Mouse (Mus musculus) liver, postnatal 0 days (tissue): ENCODE measurements at regions not wholly inside any gene's neighbourhood (a gene's known extent, or its start where the extent isn't known, plus 50 kb on each side); places are given as distances from the start of the nearest gene placed in this dataset.

Source experiments
- ATAC-seq: fragments of 200-750 bp; cut with Nextera tagmentation; 2 replicates; pipeline ENCODE4 v1.8.0; 2017; ENCODE audit warnings: mild to moderate bottlenecking, moderate library complexity
- DNase-seq: peaks from one replicate; pipeline ENCODE4 v3.0.0-alpha.2; 2016
- H3K27ac ChIP-seq: fragments of 300-500 bp; sonication (generic); 2 replicates; pipeline ENCODE4 v1.5.1; 2014; ENCODE audit warnings: antibody characterized with exemption, moderate library complexity, mild to moderate bottlenecking, low read depth
- H3K27me3 ChIP-seq: fragments of 300-500 bp; sonication (generic); 2 replicates; pipeline ENCODE4 v1.6.1; 2014; ENCODE audit warnings: low read length, control low read depth, mixed read lengths; ENCODE audit not compliant: insufficient read depth
- H3K36me3 ChIP-seq: fragments of 300-500 bp; sonication (generic); replicated peaks from 2 replicates; pipeline ENCODE4 v1.6.1; 2014; ENCODE audit warnings: mild to moderate bottlenecking, control low read depth, low read length, moderate library complexity, mixed read lengths; ENCODE audit not compliant: insufficient read depth
- H3K4me1 ChIP-seq: fragments of 300-500 bp; sonication (generic); 2 replicates; pipeline ENCODE4 v1.6.1; 2014; ENCODE audit warnings: antibody characterized with exemption, mild to moderate bottlenecking, control low read depth; ENCODE audit not compliant: insufficient read depth
- H3K4me2 ChIP-seq: fragments of 300-500 bp; sonication (generic); 2 replicates; pipeline ENCODE4 v1.6.1; 2014; ENCODE audit warnings: low read depth, mild to moderate bottlenecking, low read length, moderate library complexity, mixed read lengths
- H3K4me3 ChIP-seq: fragments of 300-500 bp; sonication (generic); 2 replicates; pipeline ENCODE4 v1.5.1; 2014; ENCODE audit warnings: low read depth, low read length
- H3K9ac ChIP-seq: fragments of 300-500 bp; sonication (generic); replicated peaks from 2 replicates; pipeline ENCODE4 v1.6.1; 2014; ENCODE audit warnings: mild to moderate bottlenecking, moderate library complexity
- H3K9me3 ChIP-seq: fragments of 300-500 bp; sonication (generic); 2 replicates; pipeline ENCODE4 v1.6.1; 2016; ENCODE audit warnings: mild to moderate bottlenecking, control low read depth, low read length, mixed read lengths
- CTCF ChIP-seq: sonication (generic); IDR thresholded peaks from 2 replicates; pipeline ENCODE4 v1.5.1; 2016; ENCODE audit warnings: antibody characterized with exemption, low read depth
- EP300 ChIP-seq: IDR thresholded peaks from 2 replicates; pipeline ENCODE4 v1.6.1; 2016; ENCODE audit warnings: antibody characterized with exemption, low read depth, mild to moderate bottlenecking
- WGBS: fragments of 180-500 bp; shearing (Covaris S2); extraction: QIAGEN DNeasy Blood & Tissue Kit; methylation state at CpG from one replicate; pipeline ENCODE4 v1.1.7; 2014; ENCODE audit not compliant: insufficient replicate concordance; 5-methylcytosine and 5-hydroxymethylcytosine counted together

DNA sequence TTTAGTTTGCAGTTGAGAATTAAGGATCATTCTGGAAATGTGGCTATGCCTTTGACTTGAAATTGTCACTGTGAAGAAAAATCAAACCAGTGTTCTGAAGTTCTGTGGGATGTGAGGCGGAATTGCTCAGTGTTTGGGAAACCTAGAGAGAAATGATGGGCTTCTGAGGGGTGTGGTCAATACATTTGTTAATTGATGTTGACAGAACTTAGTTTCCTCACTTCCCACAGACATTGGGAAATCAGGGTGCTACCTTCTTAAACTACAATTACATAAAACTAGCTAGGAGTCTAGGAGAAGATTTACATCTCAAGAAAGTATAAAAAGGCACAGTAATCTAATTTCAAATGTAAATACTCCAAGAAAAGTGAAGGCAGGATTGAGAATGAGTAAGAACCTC, 151.1 kb upstream of the Tusc1 start:
- no peak for TF ChIP-seq EP300
- TF ChIP-seq CTCF, result no peak
- DNase-seq, result no peak
- no peak for ATAC-seq
- no peaks in the 10 kb centered on the region for H3K36me3 ChIP-seq
- H3K27ac ChIP-seq, result no peak overlapping the region
- no peak overlapping the region for H3K4me3 ChIP-seq
- H3K9ac ChIP-seq, result no peak overlapping the region
- H3K4me1 ChIP-seq, result no peaks in the 10 kb centered on the region
- no peaks in the 10 kb centered on the region for H3K9me3 ChIP-seq
- no peak overlapping the region for H3K4me2 ChIP-seq
- 59% methylated on average over 1 of the region's 1 CpGs for WGBS
- H3K27me3 ChIP-seq, result no peaks in the 10 kb centered on the region

DNA sequence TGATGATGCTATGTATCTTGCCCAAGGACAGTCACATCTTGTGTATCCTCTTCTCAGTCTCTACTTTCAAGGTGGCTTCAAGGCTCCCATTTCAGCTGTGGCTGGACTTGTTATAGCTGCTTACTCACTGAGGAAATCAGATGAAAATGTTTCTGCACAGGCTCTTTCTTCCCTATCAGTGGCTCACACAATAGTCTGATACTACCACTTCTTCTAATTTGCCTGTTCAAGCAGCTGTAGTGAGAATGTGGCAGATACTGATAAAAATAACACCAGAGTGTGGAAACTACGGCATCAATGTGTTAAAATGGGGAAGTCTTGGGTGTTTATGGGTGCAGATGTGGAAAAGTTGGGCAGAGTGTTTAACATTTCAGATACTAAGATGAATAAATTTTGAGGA, 145.9 kb upstream of the Tusc1 start:
- DNase-seq (no peak), ATAC-seq (peak; percentile 99)
- Histone ChIP-seq H3K9me3 (no peaks in the 10 kb centered on the region), H3K27me3 (no peaks in the 10 kb centered on the region), H3K4me1 (no peaks in the 10 kb centered on the region), H3K4me3 (peak overlapping the region; percentile 27), H3K4me2 (peak overlapping the region; percentile 58), H3K36me3 (no peaks in the 10 kb centered on the region), H3K27ac (no peak overlapping the region), H3K9ac (no peak overlapping the region)
- WGBS, result 24% methylated on average over 1 of the region's 1 CpGs
- TF ChIP-seq EP300 (peak; percentile 98), CTCF (no peak)

DNA sequence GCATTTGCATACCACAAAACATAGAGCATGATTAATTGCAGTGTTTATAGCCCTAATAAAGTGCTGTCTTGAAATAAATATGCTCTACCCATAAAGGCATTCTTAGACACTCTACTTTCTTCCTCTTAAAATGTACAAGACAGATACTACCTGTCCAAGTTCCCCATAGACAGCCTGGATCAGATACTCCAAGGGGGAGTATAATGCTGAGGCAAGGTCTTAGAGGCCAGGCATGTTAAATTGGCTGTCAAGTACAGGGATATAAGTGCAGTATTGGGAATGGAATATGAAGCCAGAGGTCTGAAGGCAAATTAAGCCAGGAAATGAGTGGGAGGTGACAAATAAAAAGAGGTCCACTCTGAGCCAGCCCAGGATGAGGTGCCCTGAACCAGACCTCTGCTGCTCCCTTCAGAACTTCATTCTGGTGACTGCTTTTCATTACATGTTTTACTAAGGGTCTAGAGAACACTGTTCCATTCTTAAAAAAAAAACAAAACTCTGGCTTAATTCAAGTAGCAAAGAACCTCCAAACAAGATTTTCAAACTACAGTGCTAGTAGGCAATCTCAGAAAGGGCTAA, 142.0 kb upstream of the Tusc1 start:
- no peak for ATAC-seq
- Histone ChIP-seq H3K9ac (no peak overlapping the region), H3K4me3 (no peak overlapping the region), H3K9me3 (no peaks in the 10 kb centered on the region), H3K27me3 (no peaks in the 10 kb centered on the region), H3K4me2 (no peak overlapping the region), H3K27ac (no peak overlapping the region), H3K36me3 (no peaks in the 10 kb centered on the region), H3K4me1 (no peaks in the 10 kb centered on the region)
- no peak for TF ChIP-seq CTCF
- TF ChIP-seq EP300, result no peak
- no peak for DNase-seq

DNA sequence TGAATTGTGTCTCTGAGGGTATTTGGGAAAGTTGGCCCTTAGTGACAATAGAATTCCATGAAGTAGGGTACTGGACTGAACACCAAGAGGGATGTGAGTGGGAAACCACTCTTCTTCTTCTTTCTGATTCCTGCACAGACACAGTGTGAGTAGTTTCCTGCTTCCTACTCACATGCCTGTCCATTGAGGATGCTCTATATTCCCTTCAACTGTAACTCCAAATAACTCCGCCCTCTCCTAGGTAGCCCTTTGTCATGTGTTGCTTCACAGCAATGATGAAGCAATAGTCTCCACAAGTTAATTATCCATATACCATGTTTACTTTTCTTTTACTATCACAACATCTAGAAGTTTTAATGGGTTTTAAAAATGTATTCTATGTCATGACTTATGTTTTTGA, 132.7 kb upstream of the Tusc1 start:
- DNase-seq (no peak), ATAC-seq (no peak)
- Histone ChIP-seq H3K36me3 (no peaks in the 10 kb centered on the region), H3K4me2 (no peak overlapping the region), H3K4me1 (no peaks in the 10 kb centered on the region), H3K4me3 (no peak overlapping the region), H3K9ac (no peak overlapping the region), H3K27ac (no peak overlapping the region), H3K27me3 (no peaks in the 10 kb centered on the region), H3K9me3 (no peaks in the 10 kb centered on the region)
- no peak for TF ChIP-seq CTCF
- TF ChIP-seq EP300, result no peak
- 91% methylated on average over 1 of the region's 1 CpGs for WGBS

DNA sequence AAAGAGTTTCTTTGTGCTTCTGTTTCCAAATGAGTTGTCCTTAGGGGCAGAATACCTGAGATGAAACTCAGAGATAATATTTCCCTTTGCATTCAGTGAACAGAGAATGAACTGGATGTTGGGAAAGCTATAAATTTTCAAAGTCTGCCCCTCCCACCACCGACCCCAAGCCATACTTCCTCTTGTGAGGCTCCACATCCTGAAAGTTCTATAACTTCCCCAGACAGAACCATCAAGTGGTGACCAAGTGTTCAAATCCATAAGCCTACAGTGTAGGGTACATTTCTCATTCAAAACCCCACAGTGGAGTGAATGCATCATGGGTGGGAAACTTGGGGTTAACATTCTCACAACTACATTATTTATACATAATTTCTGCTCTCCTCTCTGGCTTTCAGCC, 132.1 kb upstream of the Tusc1 start:
- H3K36me3 ChIP-seq, result no peaks in the 10 kb centered on the region
- no peak for ATAC-seq
- no peak for TF ChIP-seq EP300
- no peak for TF ChIP-seq CTCF
- no peak overlapping the region for H3K4me2 ChIP-seq
- no peaks in the 10 kb centered on the region for H3K9me3 ChIP-seq
- H3K27ac ChIP-seq, result no peak overlapping the region
- H3K4me1 ChIP-seq, result no peaks in the 10 kb centered on the region
- no peaks in the 10 kb centered on the region for H3K27me3 ChIP-seq
- WGBS, result 10% methylated on average over 1 of the region's 1 CpGs
- DNase-seq, result no peak
- no peak overlapping the region for H3K4me3 ChIP-seq
- H3K9ac ChIP-seq, result no peak overlapping the region

DNA sequence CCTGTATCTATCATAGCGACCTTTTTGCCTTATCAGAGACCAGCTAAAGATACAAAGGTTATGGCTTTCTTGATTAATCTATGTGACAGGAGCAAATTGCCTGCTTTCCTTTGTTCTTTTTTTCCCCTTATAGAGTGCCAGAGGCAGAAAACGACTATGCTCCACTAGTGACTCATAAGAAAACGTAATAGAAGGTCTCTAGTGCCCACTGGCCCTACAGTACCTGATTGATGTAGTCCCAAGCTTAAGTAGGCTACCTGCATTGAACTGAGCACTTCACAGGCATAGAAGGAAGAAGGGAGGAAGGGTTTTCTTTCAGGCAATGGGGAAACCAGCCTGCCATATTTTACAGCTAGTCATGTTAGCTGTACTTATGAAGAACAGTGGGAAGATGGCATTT, 116.0 kb upstream of the Tusc1 start:
- no peak overlapping the region for H3K4me3 ChIP-seq
- H3K4me2 ChIP-seq, result no peak overlapping the region
- H3K4me1 ChIP-seq, result no peaks in the 10 kb centered on the region
- H3K27ac ChIP-seq, result no peak overlapping the region
- H3K36me3 ChIP-seq, result no peaks in the 10 kb centered on the region
- ATAC-seq (no peak), DNase-seq (no peak)
- H3K27me3 ChIP-seq, result no peaks in the 10 kb centered on the region
- WGBS, result 56% methylated on average over 3 of the region's 3 CpGs
- no peak for TF ChIP-seq EP300
- TF ChIP-seq CTCF, result no peak
- H3K9me3 ChIP-seq, result no peaks in the 10 kb centered on the region
- H3K9ac ChIP-seq, result no peak overlapping the region

DNA sequence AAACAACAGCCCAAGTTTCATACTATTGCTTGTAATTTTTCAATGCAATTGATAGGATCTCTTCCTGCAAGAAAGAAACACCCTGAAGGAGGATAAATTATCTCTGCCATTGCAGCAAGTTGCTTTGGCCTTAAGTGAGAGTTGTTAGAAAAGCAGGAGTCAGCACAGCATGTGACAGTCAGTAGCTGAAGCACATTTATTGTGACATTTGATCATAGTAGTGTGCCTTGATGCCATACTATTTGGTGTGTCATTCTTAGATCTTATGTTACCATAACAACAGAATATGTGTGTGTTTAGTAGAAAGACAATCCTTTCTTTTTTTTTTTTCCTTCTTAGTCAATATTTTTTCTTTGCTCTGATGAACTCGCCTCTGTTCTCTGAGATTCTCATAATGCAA, 115.5 kb upstream of the Tusc1 start:
- H3K4me3 ChIP-seq, result no peak overlapping the region
- no peak for DNase-seq
- TF ChIP-seq CTCF (no peak), EP300 (no peak)
- 87% methylated on average over 1 of the region's 1 CpGs for WGBS
- no peaks in the 10 kb centered on the region for H3K36me3 ChIP-seq
- H3K4me1 ChIP-seq, result no peaks in the 10 kb centered on the region
- no peak for ATAC-seq
- H3K9ac ChIP-seq, result no peak overlapping the region
- no peak overlapping the region for H3K4me2 ChIP-seq
- no peaks in the 10 kb centered on the region for H3K27me3 ChIP-seq
- H3K9me3 ChIP-seq, result no peaks in the 10 kb centered on the region
- no peak overlapping the region for H3K27ac ChIP-seq
